Mouse (Mus musculus): Measurements from ENCODE around the gene Gm3880.

DNA sequence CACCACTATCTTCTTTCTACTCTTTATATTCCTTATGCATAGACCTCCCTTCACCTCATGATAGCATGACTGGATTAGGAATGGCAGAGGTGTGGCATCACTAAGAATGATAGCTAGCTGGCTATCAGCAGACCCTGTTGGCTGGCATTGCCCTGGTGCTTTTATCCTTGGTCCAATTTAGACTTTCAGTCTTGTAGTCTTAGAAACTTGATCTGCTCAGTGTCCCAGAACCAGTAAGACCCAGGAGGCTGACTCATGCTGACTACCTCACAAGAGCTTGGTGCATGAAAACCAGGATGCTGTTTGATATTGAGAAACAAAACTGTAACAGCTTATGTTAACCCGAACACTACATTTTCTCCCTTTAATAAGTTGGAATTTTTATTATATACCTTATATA, 41.1 kb downstream of the Gm3880 start:
- TF ChIP-seq CTCF (IDR thresholded peaks at IDR 0.05; ENCODE audit: extremely low read depth, insufficient read length, insufficient replicate concordance, low read depth, low read length) (no peak), POLR2A (IDR thresholded peaks at IDR 0.05; ENCODE audit: low read depth, low read length) (no peak)

All from small intestine, adult 2 months (tissue).